Mouse (Mus musculus) bone marrow macrophage, adult 2 months (primary cell): ENCODE results near the gene Pgls.

Source experiments
- CTCF ChIP-seq: IDR thresholded peaks from 2 replicates; pipeline ENCODE4 v1.5.1; 2012; ENCODE audit warnings: low read depth, mild to moderate bottlenecking, low read length, moderate library complexity
- POLR2A ChIP-seq: IDR thresholded peaks from 2 replicates; pipeline ENCODE4 v1.6.1; 2012; ENCODE audit warnings: mild to moderate bottlenecking, low read depth, low read length, borderline replicate concordance

DNA sequence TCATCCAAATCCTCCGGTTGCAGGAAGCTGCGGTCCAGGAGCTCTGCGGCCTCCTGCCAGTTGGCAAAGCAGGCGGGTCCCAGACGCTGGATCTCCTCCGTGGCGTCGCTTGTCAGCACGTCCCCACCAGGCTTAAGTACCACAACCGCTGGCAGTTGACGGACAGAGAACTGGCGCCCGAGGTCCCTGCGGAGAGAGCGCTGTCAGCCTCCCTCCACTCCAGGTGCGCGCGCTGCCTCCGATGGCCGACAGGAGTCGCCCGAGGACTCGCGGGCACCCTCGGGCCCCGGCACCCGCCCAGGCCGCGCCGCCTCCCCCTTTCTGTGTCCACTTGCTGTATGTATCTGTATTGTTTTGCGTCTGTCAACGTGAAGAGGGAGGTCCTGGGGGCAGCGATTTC is 29.2 kb upstream of the Pgls start:
- peak; percentile 53; the same call in 1 of the 2 replicates for TF ChIP-seq CTCF
- no peak for TF ChIP-seq POLR2A
